Mouse (Mus musculus): Measurements from ENCODE around the gene Gins1. TPM values are rescaled to one million over a fixed set of nuclear protein-coding genes. Genes with fewer than 3 reads are reported as not detected.

The Gins1 gene
- 10 to 100 TPM in 1 of 26 experiments, 1 to 10 TPM in 21, under 1 TPM in 3, not detected in 1; 0.92 to 13.1 (median 3.5) TPM for total RNA-seq (2018; cell fraction: chromatin; rRNA removed)
- total RNA-seq (2018; cell fraction: cytosol; rRNA removed): 1 to 10 TPM; 1.7 to 8.0 (median 3.7) TPM
- 10 to 100 TPM in 2 of 26 experiments, 1 to 10 TPM in 22, not detected in 2; 1.5 to 16.8 (median 3.8) TPM for total RNA-seq (2018; cell fraction: nucleus; rRNA removed)
- 3.2 to 23.6 TPM (median 7.0 TPM) in 3 replicates for polyA plus RNA-seq (2018)

DNA sequence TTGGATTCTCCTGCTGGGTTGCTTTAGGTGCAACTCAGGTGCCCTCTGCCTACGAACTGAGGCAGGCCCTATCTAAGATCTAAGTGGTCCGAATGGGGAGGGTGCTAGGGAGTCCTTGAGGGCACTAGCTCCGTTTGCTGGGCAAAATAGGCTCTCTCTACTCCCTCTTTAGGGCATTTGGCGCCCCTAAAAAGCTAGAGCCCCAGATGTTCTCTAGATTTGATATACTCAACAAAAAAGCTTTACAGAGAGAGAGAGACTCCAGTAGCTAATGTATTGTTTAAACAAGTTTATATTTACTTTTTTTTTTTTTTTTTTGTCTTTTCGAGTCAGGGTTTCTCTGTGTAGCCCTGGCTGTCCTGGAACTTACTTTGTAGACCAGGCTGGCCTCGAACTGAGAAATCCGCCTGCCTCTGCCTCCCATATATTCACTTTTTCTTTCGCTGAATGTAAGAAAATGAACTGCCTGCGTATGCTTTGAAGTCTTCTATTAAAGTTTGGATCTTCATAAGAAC, at the start of gene Gins1:
Gins1 (plus strand) TSS at position 465 of the 515 bp plus-strand sequence.
- Histone ChIP-seq H3K27ac (peak within 1 kb of the TSS; percentile 85), H3K36me3 (ENCODE audit: inconsistent target) (0 out of 2 replicates have a peak, but pooled peaks cover 6% of the 10 kb centered on the region), H3K4me3 (ENCODE audit: inconsistent target) (peak within 1 kb of the TSS; percentile 91), H3K79me2 (ENCODE audit: inconsistent target) (peaks cover 43% of the 10 kb centered on the region)
- WGBS (ENCODE audit: missing documents): 38% methylated on average over 7 of the region's 9 CpGs

GRCm38 (mm10) chr2:150858724-150859487, 46.3 kb upstream of the Gins1 start:
- Histone ChIP-seq H3K4me3 (ENCODE audit: inconsistent target) (no peak overlapping the region), H3K27ac (no peak overlapping the region), H3K36me3 (ENCODE audit: inconsistent target) (peaks cover 32% of the 10 kb centered on the region), H3K79me2 (ENCODE audit: inconsistent target) (peaks cover 100% of the 10 kb centered on the region)
- WGBS (ENCODE audit: missing documents): 94% methylated on average over 9 of the region's 9 CpGs

GRCm38 (mm10) chr2:150859709-150860470, 45.3 kb upstream of the Gins1 start:
- no peak overlapping the region for H3K27ac ChIP-seq
- 92% methylated on average over 11 of the region's 11 CpGs for WGBS (ENCODE audit: missing documents)

DNA sequence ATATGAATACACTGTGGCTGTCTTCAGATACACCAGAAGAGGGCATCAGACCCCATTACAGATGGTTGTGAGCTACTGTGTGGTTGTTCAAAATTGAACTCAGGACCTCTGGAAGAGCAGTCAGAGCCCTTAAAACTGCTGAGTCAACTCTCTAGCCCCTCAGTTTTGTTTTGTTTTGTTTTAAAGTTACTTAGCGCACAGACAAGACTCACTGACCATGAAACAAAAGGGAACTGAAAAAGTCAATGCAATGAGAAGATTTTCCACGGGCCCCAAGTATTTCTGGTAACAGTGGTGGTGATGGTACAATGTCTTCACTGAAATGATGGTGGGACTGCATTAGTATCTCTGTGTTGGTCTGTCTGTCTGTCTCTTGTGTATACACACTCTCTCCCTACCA, 44.1 kb upstream of the Gins1 start:
- Histone ChIP-seq H3K79me2 (ENCODE audit: inconsistent target) (peaks cover 100% of the 10 kb centered on the region), H3K27ac (peak overlapping the region; percentile 74)
- WGBS (ENCODE audit: missing documents): 33% methylated on average over 2 of the region's 2 CpGs

More at GRCm38 (mm10) chr2:150859709-150860470, 45.3 kb upstream of the Gins1 start:
- H3K36me3 ChIP-seq (ENCODE audit: inconsistent target): peaks cover 32% of the 10 kb centered on the region
- peaks cover 100% of the 10 kb centered on the region for H3K79me2 ChIP-seq (ENCODE audit: inconsistent target)
- H3K4me3 ChIP-seq (ENCODE audit: inconsistent target): no peak overlapping the region

DNA sequence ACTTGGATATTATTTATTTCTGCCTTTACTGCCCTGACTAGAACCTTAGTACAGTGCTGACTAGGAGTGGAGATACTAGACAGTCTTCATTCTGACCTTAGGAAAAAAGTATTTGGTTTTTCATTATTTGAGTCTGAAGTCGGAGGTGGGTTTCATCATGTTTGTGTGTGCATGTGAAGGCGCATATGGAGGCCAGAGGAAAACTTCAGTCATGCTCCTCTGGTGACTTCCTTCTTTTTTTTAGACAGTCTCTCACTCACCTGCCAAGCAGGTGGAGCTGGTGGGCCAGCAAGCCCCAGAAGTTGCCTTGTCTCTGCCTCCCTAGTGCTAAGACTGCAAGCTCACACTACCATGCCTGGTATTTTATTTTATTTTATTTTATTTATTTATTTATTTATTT, 38.2 kb upstream of the Gins1 start:
- no peaks in the 10 kb centered on the region; the same call in 1 of the 2 replicates for H3K36me3 ChIP-seq (ENCODE audit: inconsistent target)
- no peak overlapping the region for H3K4me3 ChIP-seq (ENCODE audit: inconsistent target)
- WGBS (ENCODE audit: missing documents): 92% methylated on average over 2 of the region's 2 CpGs
- H3K79me2 ChIP-seq (ENCODE audit: inconsistent target): peaks cover 100% of the 10 kb centered on the region
- H3K27ac ChIP-seq: no peak overlapping the region

More for the DNA sequence above, 44.1 kb upstream of the Gins1 start:
- peaks cover 27% of the 10 kb centered on the region for H3K36me3 ChIP-seq (ENCODE audit: inconsistent target)
- no peak overlapping the region for H3K4me3 ChIP-seq (ENCODE audit: inconsistent target)

- peak overlapping the region; percentile 62 for H3K27ac ChIP-seq
- peaks cover 100% of the 10 kb centered on the region for H3K79me2 ChIP-seq (ENCODE audit: inconsistent target)
- no peaks in the 10 kb centered on the region; the same call in 1 of the 2 replicates for H3K36me3 ChIP-seq (ENCODE audit: inconsistent target)
- no peak overlapping the region for H3K4me3 ChIP-seq (ENCODE audit: inconsistent target)
- WGBS (ENCODE audit: missing documents): 36% methylated on average over 1 of the region's 1 CpGs
Observed at GRCm38 (mm10) chr2:150869446-150869845, 35.8 kb upstream of the Gins1 start.

- 0 out of 2 replicates have a peak, but pooled peaks cover 7% of the 10 kb centered on the region for H3K36me3 ChIP-seq (ENCODE audit: inconsistent target)
- WGBS (ENCODE audit: missing documents): 93% methylated on average over 1 of the region's 1 CpGs
- H3K27ac ChIP-seq: peak overlapping the region; percentile 19; the same call in 1 of the 2 replicates
- H3K4me3 ChIP-seq (ENCODE audit: inconsistent target): no peak overlapping the region
- peaks cover 97% of the 10 kb centered on the region for H3K79me2 ChIP-seq (ENCODE audit: inconsistent target)
Observed at GRCm38 (mm10) chr2:150874508-150874907, 30.7 kb upstream of the Gins1 start.

DNA sequence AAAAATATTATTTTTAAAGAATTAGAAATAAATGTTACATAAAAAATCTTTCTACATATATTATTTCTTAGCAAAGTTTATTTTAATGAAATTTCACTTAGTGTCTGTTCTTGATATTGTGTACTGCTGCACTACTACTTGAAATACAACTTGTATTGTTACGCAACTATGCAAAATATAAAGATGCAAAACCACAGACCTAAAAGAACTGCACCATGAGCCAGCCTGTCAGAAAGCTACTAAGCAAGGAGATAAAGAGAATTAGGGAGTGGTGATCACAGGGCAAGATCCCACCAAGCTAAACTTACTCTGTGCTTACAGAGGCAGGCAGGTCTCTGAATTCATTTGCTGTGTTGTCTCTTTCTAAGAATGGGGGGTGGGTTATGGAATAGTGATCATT, 30.0 kb upstream of the Gins1 start:
- H3K36me3 ChIP-seq (ENCODE audit: inconsistent target): 0 out of 2 replicates have a peak, but pooled peaks cover 7% of the 10 kb centered on the region

GRCm38 (mm10) chr2:150877561-150877960, 27.6 kb upstream of the Gins1 start:
- 0 out of 2 replicates have a peak, but pooled peaks cover 13% of the 10 kb centered on the region for H3K36me3 ChIP-seq (ENCODE audit: inconsistent target)
- no peak overlapping the region for H3K27ac ChIP-seq
- H3K79me2 ChIP-seq (ENCODE audit: inconsistent target): peaks cover 88% of the 10 kb centered on the region
- H3K4me3 ChIP-seq (ENCODE audit: inconsistent target): no peak overlapping the region
- WGBS (ENCODE audit: missing documents): 94% methylated on average over 4 of the region's 4 CpGs

More for the DNA sequence above, 30.0 kb upstream of the Gins1 start:
- H3K27ac ChIP-seq: peak overlapping the region; percentile 62
- H3K4me3 ChIP-seq (ENCODE audit: inconsistent target): no peak overlapping the region
- peaks cover 90% of the 10 kb centered on the region for H3K79me2 ChIP-seq (ENCODE audit: inconsistent target)
- 100% methylated on average over 1 of the region's 1 CpGs for WGBS (ENCODE audit: missing documents)

DNA sequence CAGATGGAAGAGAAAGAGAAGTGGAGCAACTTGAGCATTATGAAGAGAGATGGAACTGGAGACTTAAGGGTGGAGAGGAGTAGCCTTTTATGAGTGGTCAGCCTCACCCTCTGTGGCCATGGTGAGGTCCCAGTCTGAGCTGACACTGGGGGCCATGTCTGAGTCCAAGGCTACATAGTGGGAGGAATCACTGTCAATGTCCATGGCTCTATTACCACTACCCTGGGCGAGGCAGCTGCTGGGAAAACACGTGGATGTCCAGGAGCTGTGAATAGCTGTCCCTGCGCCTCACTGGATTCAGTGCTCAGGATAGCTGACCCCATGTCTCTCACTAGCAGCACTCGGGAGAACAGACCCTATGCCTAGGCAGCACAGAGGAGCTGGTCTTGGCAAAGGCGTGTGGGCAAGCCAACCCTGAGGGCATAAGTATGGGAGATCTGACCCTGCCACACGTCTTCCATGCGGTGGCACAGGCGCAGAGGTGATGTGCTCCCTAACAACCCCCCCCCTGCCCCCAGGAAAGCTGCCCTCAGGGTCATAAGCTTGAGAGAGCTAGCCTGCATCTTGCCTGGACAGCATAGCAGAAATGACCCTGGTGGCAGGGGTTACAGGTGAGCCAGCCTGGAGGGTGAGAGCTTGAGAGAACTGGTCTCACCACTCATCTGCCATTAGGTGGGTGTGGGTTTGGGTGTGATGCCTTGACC, 21.0 kb upstream of the Gins1 start:
- no peak overlapping the region for H3K27ac ChIP-seq
- no peak overlapping the region for H3K4me3 ChIP-seq (ENCODE audit: inconsistent target)
- 92% methylated on average over 8 of the region's 8 CpGs for WGBS (ENCODE audit: missing documents)
- H3K36me3 ChIP-seq (ENCODE audit: inconsistent target): peaks cover 31% of the 10 kb centered on the region; the same call in 1 of the 2 replicates
- H3K79me2 ChIP-seq (ENCODE audit: inconsistent target): peaks cover 89% of the 10 kb centered on the region

- peaks cover 36% of the 10 kb centered on the region; the same call in 1 of the 2 replicates for H3K36me3 ChIP-seq (ENCODE audit: inconsistent target)
- no peak overlapping the region for H3K4me3 ChIP-seq (ENCODE audit: inconsistent target)
- H3K79me2 ChIP-seq (ENCODE audit: inconsistent target): peaks cover 94% of the 10 kb centered on the region
- H3K27ac ChIP-seq: no peak overlapping the region
- WGBS (ENCODE audit: missing documents): 100% methylated on average over 1 of the region's 1 CpGs
Observed at GRCm38 (mm10) chr2:150884779-150885110, 20.5 kb upstream of the Gins1 start.

DNA sequence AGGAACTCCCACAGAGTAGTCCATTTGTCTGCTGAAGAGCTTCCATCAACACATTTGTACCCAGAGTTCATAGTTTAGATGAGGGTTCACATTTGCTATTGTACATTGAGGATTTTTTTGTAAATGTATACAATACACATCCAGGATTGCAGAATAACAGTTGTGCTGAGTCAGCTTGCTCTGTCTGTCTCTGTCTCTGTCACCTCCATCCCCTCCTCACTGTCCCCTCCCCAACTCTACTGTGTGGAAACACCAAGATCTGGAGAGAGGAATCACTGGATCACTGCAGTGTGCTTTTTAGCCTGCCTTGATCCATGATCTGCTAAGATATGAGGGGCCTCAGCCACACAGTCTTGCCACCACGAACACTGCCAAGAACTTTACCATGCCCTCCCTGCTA, 19.4 kb upstream of the Gins1 start:
- Histone ChIP-seq H3K4me3 (ENCODE audit: inconsistent target) (no peak overlapping the region), H3K27ac (no peak overlapping the region), H3K79me2 (ENCODE audit: inconsistent target) (peaks cover 100% of the 10 kb centered on the region), H3K36me3 (ENCODE audit: inconsistent target) (peaks cover 43% of the 10 kb centered on the region; the same call in 1 of the 2 replicates)
- 86% methylated on average over 1 of the region's 1 CpGs for WGBS (ENCODE audit: missing documents)

- H3K36me3 ChIP-seq (ENCODE audit: inconsistent target): peaks cover 43% of the 10 kb centered on the region; the same call in 1 of the 2 replicates
Observed at GRCm38 (mm10) chr2:150886315-150886714, 18.9 kb upstream of the Gins1 start.

GRCm38 (mm10) chr2:150887370-150887769, 17.8 kb upstream of the Gins1 start:
- Histone ChIP-seq H3K4me3 (ENCODE audit: inconsistent target) (no peak overlapping the region), H3K36me3 (ENCODE audit: inconsistent target) (peaks cover 37% of the 10 kb centered on the region; the same call in 1 of the 2 replicates), H3K79me2 (ENCODE audit: inconsistent target) (peaks cover 100% of the 10 kb centered on the region), H3K27ac (no peak overlapping the region)
- WGBS (ENCODE audit: missing documents): 79% methylated on average over 2 of the region's 2 CpGs

More at GRCm38 (mm10) chr2:150886315-150886714, 18.9 kb upstream of the Gins1 start:
- Histone ChIP-seq H3K79me2 (ENCODE audit: inconsistent target) (peaks cover 100% of the 10 kb centered on the region), H3K27ac (no peak overlapping the region), H3K4me3 (ENCODE audit: inconsistent target) (no peak overlapping the region)

Measured in macrophage (primary cell).